Mouse (Mus musculus): ENCODE results near the gene Cep170b. TPM values are rescaled to one million over a fixed set of nuclear protein-coding genes. Genes with fewer than 3 reads are reported as not detected.

Cep170b gene
- polyA plus RNA-seq, 1 experiment from 2014 or later: 8.5 TPM

GRCm38 (mm10) chr12:112732591-112732990 is 12.3 kb downstream of the Cep170b start:
- 92% methylated on average over 10 of the region's 10 CpGs for WGBS
- H3K27ac ChIP-seq (ENCODE audit: low read depth, low read length): no peak overlapping the region
- H3K27me3 ChIP-seq (ENCODE audit: control insufficient read depth, insufficient read depth, low read length): no peaks in the 10 kb centered on the region
- H3K4me1 ChIP-seq (replicated peaks; ENCODE audit: control insufficient read depth, insufficient read depth, low read length): no peaks in the 10 kb centered on the region
- DNase-seq (ENCODE audit: low spot score) (no peak), ATAC-seq (ENCODE audit: low FRiP score) (no peak)
- no peaks in the 10 kb centered on the region for H3K36me3 ChIP-seq (ENCODE audit: control insufficient read depth, insufficient read depth, low read length)
- no peak overlapping the region for H3K9ac ChIP-seq (ENCODE audit: low read depth, low read length)
- no peak overlapping the region for H3K4me2 ChIP-seq (replicated peaks; ENCODE audit: low read depth, low read length)
- no peak overlapping the region for H3K4me3 ChIP-seq (ENCODE audit: low read depth, low read length)
- no peaks in the 10 kb centered on the region for H3K9me3 ChIP-seq (ENCODE audit: control insufficient read depth, low read length)

- Histone ChIP-seq H3K4me3 (ENCODE audit: low read depth, low read length) (no peak overlapping the region), H3K4me1 (replicated peaks; ENCODE audit: control insufficient read depth, insufficient read depth, low read length) (no peaks in the 10 kb centered on the region), H3K9me3 (ENCODE audit: control insufficient read depth, low read length) (no peaks in the 10 kb centered on the region), H3K36me3 (ENCODE audit: control insufficient read depth, insufficient read depth, low read length) (no peaks in the 10 kb centered on the region), H3K4me2 (replicated peaks; ENCODE audit: low read depth, low read length) (no peak overlapping the region), H3K9ac (ENCODE audit: low read depth, low read length) (no peak overlapping the region), H3K27me3 (ENCODE audit: control insufficient read depth, insufficient read depth, low read length) (no peaks in the 10 kb centered on the region), H3K27ac (ENCODE audit: low read depth, low read length) (no peak overlapping the region)
- DNase-seq (ENCODE audit: low spot score) (no peak), ATAC-seq (ENCODE audit: low FRiP score) (no peak)
- 76% methylated on average over 2 of the region's 2 CpGs for WGBS
These were observed 14.0 kb downstream of the Cep170b start for GRCm38 (mm10) chr12:112734108-112734820.

DNA sequence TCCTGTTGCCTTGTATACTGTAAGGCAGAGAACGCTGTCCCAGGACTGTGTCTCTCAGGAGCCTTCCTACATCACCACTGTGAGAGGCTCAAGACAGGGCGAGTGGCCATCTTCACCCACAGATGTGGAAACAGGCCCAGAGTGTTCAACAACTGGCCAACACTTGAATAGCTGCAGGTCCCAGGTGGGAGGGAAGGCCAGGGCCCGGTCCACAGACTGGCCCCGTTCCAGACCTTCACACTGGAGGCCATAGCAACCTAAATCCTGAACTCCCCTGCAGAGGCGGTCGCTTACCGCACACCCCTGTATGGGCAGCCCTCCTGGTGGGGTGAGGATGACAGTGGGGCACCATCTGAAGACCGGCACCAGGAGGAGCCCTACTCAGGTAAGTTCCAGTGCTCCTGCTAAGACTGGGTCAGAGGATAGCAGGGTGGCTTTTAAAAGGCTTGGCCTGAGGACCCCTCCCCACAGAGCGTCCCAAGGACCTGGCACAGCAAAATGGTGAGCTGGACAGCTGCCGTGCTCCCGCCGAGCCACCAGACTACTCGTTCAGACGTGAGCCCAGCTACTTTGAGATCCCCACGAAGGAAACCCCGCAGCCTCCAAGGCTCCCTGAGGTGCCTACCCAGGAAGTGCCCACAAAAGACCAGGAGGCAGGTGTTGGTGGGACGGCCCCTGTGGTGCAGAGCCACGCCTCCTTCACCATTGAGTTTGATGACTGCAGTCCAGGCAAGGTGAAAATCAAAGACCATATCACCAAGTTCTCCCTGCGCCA is 14.8 kb downstream of the Cep170b start:
- ATAC-seq (ENCODE audit: low FRiP score) (no peak), DNase-seq (ENCODE audit: low spot score) (no peak)
- WGBS: 91% methylated on average over 19 of the region's 19 CpGs
- Histone ChIP-seq H3K4me3 (ENCODE audit: low read depth, low read length) (no peak overlapping the region), H3K9me3 (ENCODE audit: control insufficient read depth, low read length) (no peaks in the 10 kb centered on the region), H3K4me1 (replicated peaks; ENCODE audit: control insufficient read depth, insufficient read depth, low read length) (no peaks in the 10 kb centered on the region), H3K27ac (ENCODE audit: low read depth, low read length) (no peak overlapping the region), H3K27me3 (ENCODE audit: control insufficient read depth, insufficient read depth, low read length) (no peaks in the 10 kb centered on the region), H3K36me3 (ENCODE audit: control insufficient read depth, insufficient read depth, low read length) (no peaks in the 10 kb centered on the region), H3K4me2 (replicated peaks; ENCODE audit: low read depth, low read length) (no peak overlapping the region), H3K9ac (ENCODE audit: low read depth, low read length) (no peak overlapping the region)

GRCm38 (mm10) chr12:112735896-112736635 is 15.8 kb downstream of the Cep170b start:
- Histone ChIP-seq H3K4me3 (ENCODE audit: low read depth, low read length) (no peak overlapping the region), H3K9ac (ENCODE audit: low read depth, low read length) (no peak overlapping the region), H3K36me3 (ENCODE audit: control insufficient read depth, insufficient read depth, low read length) (no peaks in the 10 kb centered on the region), H3K27ac (ENCODE audit: low read depth, low read length) (no peak overlapping the region), H3K4me1 (replicated peaks; ENCODE audit: control insufficient read depth, insufficient read depth, low read length) (no peaks in the 10 kb centered on the region), H3K9me3 (ENCODE audit: control insufficient read depth, low read length) (no peaks in the 10 kb centered on the region), H3K4me2 (replicated peaks; ENCODE audit: low read depth, low read length) (no peak overlapping the region), H3K27me3 (ENCODE audit: control insufficient read depth, insufficient read depth, low read length) (no peaks in the 10 kb centered on the region)
- DNase-seq (ENCODE audit: low spot score) (no peak), ATAC-seq (ENCODE audit: low FRiP score) (no peak)
- WGBS: 89% methylated on average over 29 of the region's 29 CpGs

- DNase-seq (ENCODE audit: low spot score): no peak
- Histone ChIP-seq H3K4me3 (ENCODE audit: low read depth, low read length) (no peak overlapping the region), H3K27me3 (ENCODE audit: control insufficient read depth, insufficient read depth, low read length) (no peaks in the 10 kb centered on the region), H3K9me3 (ENCODE audit: control insufficient read depth, low read length) (no peaks in the 10 kb centered on the region), H3K4me1 (replicated peaks; ENCODE audit: control insufficient read depth, insufficient read depth, low read length) (no peaks in the 10 kb centered on the region), H3K27ac (ENCODE audit: low read depth, low read length) (no peak overlapping the region), H3K36me3 (ENCODE audit: control insufficient read depth, insufficient read depth, low read length) (no peaks in the 10 kb centered on the region), H3K4me2 (replicated peaks; ENCODE audit: low read depth, low read length) (no peak overlapping the region), H3K9ac (ENCODE audit: low read depth, low read length) (no peak overlapping the region)
- no peak for ATAC-seq (ENCODE audit: low FRiP score)
- WGBS: 92% methylated on average over 10 of the region's 10 CpGs
These were observed 16.3 kb downstream of the Cep170b start for GRCm38 (mm10) chr12:112736636-112736925.

DNA sequence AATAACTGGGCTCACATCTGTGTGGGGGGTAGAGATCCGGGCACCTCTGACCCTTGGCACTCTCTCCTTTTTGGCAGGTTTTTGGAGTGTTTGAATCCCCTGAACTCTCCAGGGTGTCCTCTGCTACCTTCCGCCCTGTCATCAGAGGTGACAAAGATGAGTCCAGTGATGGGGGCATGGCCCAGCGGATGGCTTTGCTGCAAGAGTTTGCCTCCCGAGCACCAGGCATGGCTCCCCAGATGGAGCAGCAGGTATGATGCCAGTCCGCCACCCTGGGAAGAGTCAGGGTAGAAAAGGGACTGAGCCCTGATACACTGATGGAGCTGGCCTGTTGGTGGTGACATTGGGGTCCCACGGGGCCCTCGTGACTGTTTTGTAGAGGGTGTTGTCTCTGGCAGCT is 16.8 kb downstream of the Cep170b start:
- Histone ChIP-seq H3K36me3 (ENCODE audit: control insufficient read depth, insufficient read depth, low read length) (no peaks in the 10 kb centered on the region), H3K4me3 (ENCODE audit: low read depth, low read length) (no peak overlapping the region), H3K4me2 (replicated peaks; ENCODE audit: low read depth, low read length) (no peak overlapping the region), H3K27me3 (ENCODE audit: control insufficient read depth, insufficient read depth, low read length) (no peaks in the 10 kb centered on the region), H3K27ac (ENCODE audit: low read depth, low read length) (no peak overlapping the region), H3K9me3 (ENCODE audit: control insufficient read depth, low read length) (no peaks in the 10 kb centered on the region), H3K9ac (ENCODE audit: low read depth, low read length) (no peak overlapping the region), H3K4me1 (replicated peaks; ENCODE audit: control insufficient read depth, insufficient read depth, low read length) (no peaks in the 10 kb centered on the region)
- ATAC-seq (ENCODE audit: low FRiP score) (no peak), DNase-seq (ENCODE audit: low spot score) (no peak)
- WGBS: 94% methylated on average over 7 of the region's 7 CpGs

GRCm38 (mm10) chr12:112737761-112738160 is 17.5 kb downstream of the Cep170b start:
- H3K27me3 ChIP-seq (ENCODE audit: control insufficient read depth, insufficient read depth, low read length): no peaks in the 10 kb centered on the region
- 93% methylated on average over 14 of the region's 14 CpGs for WGBS
- no peak for ATAC-seq (ENCODE audit: low FRiP score)
- H3K27ac ChIP-seq (ENCODE audit: low read depth, low read length): no peak overlapping the region
- H3K9me3 ChIP-seq (ENCODE audit: control insufficient read depth, low read length): no peaks in the 10 kb centered on the region
- no peaks in the 10 kb centered on the region for H3K4me1 ChIP-seq (replicated peaks; ENCODE audit: control insufficient read depth, insufficient read depth, low read length)
- H3K36me3 ChIP-seq (ENCODE audit: control insufficient read depth, insufficient read depth, low read length): no peaks in the 10 kb centered on the region
- DNase-seq (ENCODE audit: low spot score): no peak
- no peak overlapping the region for H3K4me3 ChIP-seq (ENCODE audit: low read depth, low read length)
- no peak overlapping the region for H3K9ac ChIP-seq (ENCODE audit: low read depth, low read length)
- no peak overlapping the region; the same call in 1 of the 2 replicates for H3K4me2 ChIP-seq (replicated peaks; ENCODE audit: low read depth, low read length)

- ATAC-seq (ENCODE audit: low FRiP score) (no peak), DNase-seq (ENCODE audit: low spot score) (no peak)
- Histone ChIP-seq H3K27ac (ENCODE audit: low read depth, low read length) (no peak overlapping the region), H3K9ac (ENCODE audit: low read depth, low read length) (no peak overlapping the region), H3K9me3 (ENCODE audit: control insufficient read depth, low read length) (no peaks in the 10 kb centered on the region), H3K4me3 (ENCODE audit: low read depth, low read length) (no peak overlapping the region), H3K27me3 (ENCODE audit: control insufficient read depth, insufficient read depth, low read length) (no peaks in the 10 kb centered on the region), H3K36me3 (ENCODE audit: control insufficient read depth, insufficient read depth, low read length) (no peaks in the 10 kb centered on the region), H3K4me2 (replicated peaks; ENCODE audit: low read depth, low read length) (no peak overlapping the region), H3K4me1 (replicated peaks; ENCODE audit: control insufficient read depth, insufficient read depth, low read length) (no peaks in the 10 kb centered on the region; the same call in 1 of the 2 replicates)
- WGBS: 91% methylated on average over 31 of the region's 31 CpGs
These were observed 18.2 kb downstream of the Cep170b start for GRCm38 (mm10) chr12:112738281-112739022.

All from hindbrain, embryonic 11.5 days (tissue).